Mouse (Mus musculus) small intestine, adult 10 weeks (tissue): ENCODE data around the gene Dpp3. TPM values are rescaled to one million over a fixed set of nuclear protein-coding genes. Genes with fewer than 3 reads are reported as not detected.

Source experiments
- polyA plus RNA-seq: library from polyadenylated mRNA; stranded (reverse); fragments of 350-450 nt; fragmentation: Illumina TruSeq; extraction: RNeasy Lipid Tissue Mini Kit (QIAGEN cat#74804); gene quantifications from one replicate; pipeline ENCODE4 v1.2.3, GENCODE M21; 2014; ENCODE audit warnings: low replicate concordance

Gene Dpp3
- polyA plus RNA-seq = 1.7 TPM

GRCm38 (mm10) chr19:4927904-4928531 lies at the start of gene Dpp3:
Gene Dpp3, minus strand, starts transcription at chr19:4928287.

DNA sequence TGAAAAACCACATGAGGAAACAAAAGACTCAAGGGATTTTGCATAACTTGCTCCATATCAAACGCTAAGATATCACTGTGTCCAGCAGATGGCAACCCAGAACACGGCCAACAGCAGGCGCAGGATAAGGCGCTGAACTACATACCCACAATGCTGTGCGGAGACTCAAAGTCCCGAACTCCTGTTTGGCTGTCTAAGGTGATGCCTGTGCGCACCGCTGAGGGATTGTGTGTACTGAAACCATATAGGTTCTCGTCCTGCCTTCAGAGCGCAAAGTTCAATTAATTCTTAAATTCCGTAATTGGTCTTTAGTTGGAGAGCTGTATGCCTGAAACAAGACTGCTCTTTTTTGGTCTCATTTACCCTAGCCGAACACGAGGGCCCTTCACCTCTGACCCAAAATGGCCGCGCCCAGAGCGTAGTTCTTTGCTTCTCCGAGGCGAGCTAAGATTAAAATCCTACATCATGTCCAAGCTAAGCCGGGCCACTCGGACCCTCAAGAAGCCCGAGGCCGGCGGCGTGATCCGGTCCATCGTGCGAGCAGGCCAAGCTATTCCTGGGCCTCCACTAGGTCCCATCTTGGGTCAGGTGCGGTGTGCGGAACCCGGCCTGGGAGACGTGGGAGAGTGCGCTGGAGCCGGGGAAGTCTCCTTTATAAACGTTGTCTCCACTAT lies 34.0 kb upstream of the Dpp3 start, which contains the start of gene Mrpl11:
Gene Mrpl11 (plus strand): TSS at position 220 of the 674 bp plus-strand sequence.

DNA sequence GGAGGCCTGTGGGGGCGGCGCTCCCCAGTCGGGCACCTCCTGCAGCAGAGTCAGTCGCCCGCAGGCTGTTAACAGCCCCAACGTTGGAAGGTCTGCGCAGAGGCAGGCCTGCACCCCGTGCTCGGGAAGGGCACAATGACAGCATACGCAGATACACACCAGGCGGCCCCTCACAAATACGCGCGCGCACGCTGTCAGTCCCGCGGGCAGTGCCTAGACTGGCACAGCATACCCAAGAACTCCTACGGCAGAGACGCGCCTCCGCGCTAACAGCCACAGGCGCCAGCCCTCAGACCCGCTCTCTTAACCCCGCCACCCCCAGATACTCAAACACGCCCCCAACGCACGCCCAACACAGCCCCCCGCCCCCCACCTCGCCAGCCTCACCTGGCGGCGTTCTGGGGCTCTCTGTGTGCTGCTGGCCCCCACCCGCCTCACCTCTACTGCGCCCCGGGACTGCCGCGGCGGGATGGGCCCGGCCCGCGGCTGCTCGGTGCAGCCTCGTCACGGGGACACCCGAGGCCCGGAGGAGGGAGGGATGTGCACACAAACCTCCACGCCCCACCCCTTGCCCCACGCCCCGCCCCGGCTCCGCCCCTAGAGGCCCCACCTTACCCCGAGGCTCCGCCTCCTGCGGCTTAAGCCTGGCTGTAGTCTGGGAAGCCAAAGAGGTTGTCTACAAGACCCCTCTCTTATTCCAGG lies 14.6 kb upstream of the Dpp3 start, which contains the start of gene Peli3:
Gene Peli3 (minus strand): TSS at position 577 of the 702 bp plus-strand sequence.

DNA sequence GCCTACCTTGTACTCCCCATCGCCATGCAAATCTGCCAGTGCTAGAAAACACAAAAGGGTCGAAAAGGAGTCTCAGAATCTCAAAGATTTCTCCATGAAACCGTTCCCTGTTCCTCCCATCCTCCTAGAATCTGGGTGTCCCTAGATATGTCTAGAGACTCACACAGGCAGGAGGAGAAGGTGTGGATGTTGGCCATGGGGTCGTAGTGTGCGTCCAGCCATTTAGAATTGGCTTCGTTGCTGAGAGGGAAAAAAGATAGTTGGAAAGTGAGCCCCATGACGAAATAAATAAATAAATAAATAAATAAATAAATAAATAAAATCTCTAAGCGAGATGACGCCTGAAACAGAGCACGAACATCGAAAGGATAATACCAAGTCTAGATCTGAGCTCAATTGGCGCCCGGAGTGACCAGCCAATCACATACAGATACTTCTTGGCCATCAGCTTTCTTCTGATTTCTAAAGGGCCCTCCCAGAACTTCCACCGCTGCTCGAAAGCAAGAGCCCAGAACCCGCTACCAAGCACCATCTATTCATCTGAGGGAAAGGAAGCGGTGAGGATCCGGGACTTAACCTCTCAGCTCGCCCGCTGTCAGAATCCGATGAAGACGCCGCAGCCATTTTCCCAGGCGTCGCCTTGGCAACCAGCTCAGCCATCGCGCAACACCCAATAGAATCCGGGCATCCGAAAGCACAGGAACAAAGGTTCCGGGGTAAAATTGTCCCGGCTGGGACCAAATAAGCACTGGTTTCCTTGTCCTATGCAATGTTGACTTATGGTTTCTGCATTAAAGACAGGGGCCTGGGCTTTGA lies 21.9 kb downstream of the Dpp3 start, which contains the start of gene Bbs1:
Gene Bbs1 (minus strand): TSS at position 650 of the 816 bp plus-strand sequence.

GRCm38 (mm10) chr19:4878405-4879323 lies 49.4 kb downstream of the Dpp3 start, which contains the start of gene Zdhhc24:
Gene Zdhhc24, plus strand, starts transcription at chr19:4878668.

DNA sequence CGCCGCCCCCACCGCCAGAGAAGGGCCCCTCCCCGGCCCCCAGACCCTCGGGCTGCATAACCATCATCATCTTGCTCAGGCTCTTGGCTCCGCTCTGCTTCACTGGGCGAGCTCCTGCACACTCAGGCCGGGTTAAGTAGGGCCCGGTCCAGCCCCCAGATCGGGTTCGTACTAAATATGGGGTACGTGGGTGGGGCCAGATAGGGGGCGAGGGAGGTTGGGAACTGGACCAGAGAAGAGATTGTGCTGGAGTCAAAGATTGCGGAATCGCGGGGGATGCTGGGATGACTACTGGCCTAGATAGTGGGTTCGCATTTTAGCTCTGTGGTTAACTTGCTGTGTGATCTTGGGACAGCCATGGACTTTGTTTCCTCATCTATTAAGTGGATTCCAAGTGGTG lies 50.3 kb downstream of the Dpp3 start, which contains the start of gene Actn3:
Gene Actn3 (minus strand): TSS at position 125 of the 400 bp plus-strand sequence.

Other genes starting within 250 kb of the Dpp3 start
- not detected for gene Gm960, start 229.6 kb downstream of the Dpp3 start, polyA plus RNA-seq
- not detected for gene Sptbn2, start 217.1 kb downstream of the Dpp3 start, polyA plus RNA-seq
- gene Rbm4b, start 171.8 kb downstream of the Dpp3 start, polyA plus RNA-seq = 6.2 TPM
- gene Rbm4, start 134.4 kb downstream of the Dpp3 start, polyA plus RNA-seq = 11.8 TPM
- 6.5 TPM for gene Gm21992, start 116.7 kb downstream of the Dpp3 start, polyA plus RNA-seq
- gene Rbm14, start 116.7 kb downstream of the Dpp3 start, polyA plus RNA-seq = 6.1 TPM
- gene Ccs, start 89.0 kb downstream of the Dpp3 start, polyA plus RNA-seq = 0.74 TPM
- gene Ccdc87, start 88.9 kb downstream of the Dpp3 start, polyA plus RNA-seq = 0.11 TPM
- 1.3 TPM for gene Ctsf, start 73.2 kb downstream of the Dpp3 start, polyA plus RNA-seq
- gene Actn3, start 50.4 kb downstream of the Dpp3 start, polyA plus RNA-seq = not detected
- gene Zdhhc24, start 49.6 kb downstream of the Dpp3 start, polyA plus RNA-seq = 12.5 TPM
- gene Bbs1, start 21.7 kb downstream of the Dpp3 start, polyA plus RNA-seq = 0.63 TPM
- 0.30 TPM for gene Peli3, start 14.8 kb upstream of the Dpp3 start, polyA plus RNA-seq
- 11.4 TPM for gene Mrpl11, start 33.9 kb upstream of the Dpp3 start, polyA plus RNA-seq
- gene Npas4, start 62.0 kb upstream of the Dpp3 start, polyA plus RNA-seq = not detected
- gene Slc29a2, start 95.6 kb upstream of the Dpp3 start, polyA plus RNA-seq = not detected
- gene B4gat1, start 110.5 kb upstream of the Dpp3 start, polyA plus RNA-seq = 7.2 TPM
- 0.30 TPM for gene AC124502.3, start 110.6 kb upstream of the Dpp3 start, polyA plus RNA-seq
- gene Brms1, start 113.1 kb upstream of the Dpp3 start, polyA plus RNA-seq = not detected
- 0.26 TPM for gene Rin1, start 122.2 kb upstream of the Dpp3 start, polyA plus RNA-seq
- gene Cd248, start 139.8 kb upstream of the Dpp3 start, polyA plus RNA-seq = not detected
- not detected for gene Tmem151a, start 157.2 kb upstream of the Dpp3 start, polyA plus RNA-seq
- 21.1 TPM for gene Yif1a, start 160.3 kb upstream of the Dpp3 start, polyA plus RNA-seq
- not detected for gene Cnih2, start 170.2 kb upstream of the Dpp3 start, polyA plus RNA-seq
- 0.67 TPM for gene Rab1b, start 178.8 kb upstream of the Dpp3 start, polyA plus RNA-seq
- gene Klc2, start 190.3 kb upstream of the Dpp3 start, polyA plus RNA-seq = not detected